ENCODE assay signal across 8 mouse cellular contexts in genomic region chr10:23080749-23081547, GRCm38 (mm10).
DNase-seq lines count a peak whose midpoint lies in the region; ATAC-seq and TF ChIP-seq lines count a peak whose summit lies in the region.

No protein-coding gene starts in this region.

- intact Hi-C loops in heart, postnatal 25 days (cut with DNase I): loop anchor here (2.0 to 5.0 kb wide), 3 partner anchors 296 to 502 kb away; no protein-coding TSS in a partner anchor

- no peak overlapping the region for H3K9ac ChIP-seq in forebrain, postnatal 0 days
- no peak overlapping the region for H3K9ac ChIP-seq in lung, embryonic 15.5 days

- H3K27me3 ChIP-seq in G1E (ENCODE audit: insufficient read depth, low read length): no peaks in the 10 kb centered on the region
- H3K27me3 ChIP-seq in forebrain, postnatal 0 days (ENCODE audit: insufficient read depth, low read length): no peaks in the 10 kb centered on the region
- H3K27me3 ChIP-seq in lung, embryonic 15.5 days: no peaks in the 10 kb centered on the region

- WGBS in forebrain, postnatal 0 days: 37% methylated on average over 24 of the region's 24 CpGs
- WGBS in large intestine, adult 2 months: 33% methylated on average over 24 of the region's 24 CpGs
- 33% methylated on average over 24 of the region's 24 CpGs for WGBS in lung, embryonic 15.5 days

- H3K4me2 ChIP-seq in forebrain, postnatal 0 days (ENCODE audit: low read depth): no peak overlapping the region
- peak overlapping the region; percentile 17; the same call in 1 of the 2 replicates for H3K4me2 ChIP-seq in lung, embryonic 15.5 days

- H3K9me3 ChIP-seq in G1E (replicated peaks): no peaks in the 10 kb centered on the region
- H3K9me3 ChIP-seq in forebrain, postnatal 0 days (ENCODE audit: low read length): no peaks in the 10 kb centered on the region
- H3K9me3 ChIP-seq in lung, embryonic 15.5 days: no peaks in the 10 kb centered on the region

- H3K4me1 ChIP-seq in G1E (ENCODE audit: insufficient read depth, low read depth, low read length): no peaks in the 10 kb centered on the region
- no peaks in the 10 kb centered on the region for H3K4me1 ChIP-seq in forebrain, postnatal 0 days (ENCODE audit: insufficient read depth)
- H3K4me1 ChIP-seq in lung, embryonic 15.5 days: peaks cover 16% of the 10 kb centered on the region

- TF ChIP-seq CTCF in G1E (IDR thresholded peaks at IDR 0.05; ENCODE audit: low read depth, low read length): peak; percentile 88
- peak; percentile 99 for TF ChIP-seq CTCF in forebrain, postnatal 0 days (IDR thresholded peaks at IDR 0.05; ENCODE audit: low read depth)

- peak; percentile 2 for DNase-seq in G1E (ENCODE audit: low spot score)
- peak; percentile 38 for DNase-seq in cerebellum, adult 11-12 months
- DNase-seq in forebrain, postnatal 0 days: peak; percentile 90
- peak; percentile 55 for DNase-seq in heart, postnatal 25 days (ENCODE audit: low spot score)
- peak; percentile 48 for DNase-seq in large intestine, adult 2 months (ENCODE audit: low read depth, low spot score)
- peak; percentile 88 for DNase-seq in ovary, postnatal 14 days (ENCODE audit: low spot score)
- peak; percentile 59 for DNase-seq in thymus, postnatal 14 days

- H3K27ac ChIP-seq in forebrain, postnatal 0 days (ENCODE audit: low read depth, low read length): no peak overlapping the region
- H3K27ac ChIP-seq in lung, embryonic 15.5 days: peak overlapping the region; percentile 46; the same call in 1 of the 2 replicates

- no peak for ATAC-seq in G1E (ENCODE audit: extremely low read depth, insufficient number of reproducible peaks, low FRiP score, poor library complexity, severe bottlenecking)
- ATAC-seq in forebrain, postnatal 0 days: peak; percentile 84
- peak; percentile 40; the same call in 1 of the 2 replicates for ATAC-seq in lung, embryonic 15.5 days (ENCODE audit: borderline replicate concordance, extremely low read depth, low FRiP score, low TSS enrichment)

- H3K4me3 ChIP-seq in G1E (ENCODE audit: low read depth, low read length): no peak overlapping the region
- H3K4me3 ChIP-seq in forebrain, postnatal 0 days (ENCODE audit: low read depth, low read length): no peak overlapping the region
- H3K4me3 ChIP-seq in lung, embryonic 15.5 days: no peak overlapping the region

- H3K36me3 ChIP-seq in G1E (replicated peaks): no peaks in the 10 kb centered on the region
- H3K36me3 ChIP-seq in forebrain, postnatal 0 days (ENCODE audit: insufficient read depth): no peaks in the 10 kb centered on the region
- no peaks in the 10 kb centered on the region for H3K36me3 ChIP-seq in lung, embryonic 15.5 days

Comparison
In these comparisons a context has a peak if more than half of its experiments do, and no peak if none do; other contexts are left out.
1. DNase-seq: peak in every context shown above with its lines; median percentile 90 in forebrain, postnatal 0 days; 88 in ovary, postnatal 14 days; 59 in thymus, postnatal 14 days; 55 in heart, postnatal 25 days; 48 in large intestine, adult 2 months; 38 in cerebellum, adult 11-12 months; 2 in G1E.